Mouse (Mus musculus) CH12.LX (cell line): ENCODE measurements around the gene Tln2. TPM values are rescaled to one million over a fixed set of nuclear protein-coding genes. Genes with fewer than 3 reads are reported as not detected.

Experiments used
- DNase-seq: peaks from one replicate; pipeline ENCODE4 v3.0.0-alpha.2; 2013; ENCODE audit errors: extremely low read depth
- H3K27ac ChIP-seq: 2 replicates; pipeline ENCODE4 v1.5.1; 2012; ENCODE audit warnings: low read depth, mild to moderate bottlenecking, control low read depth, moderate library complexity; ENCODE audit not compliant: insufficient read depth
- H3K27me3 ChIP-seq: replicated peaks from 2 replicates; pipeline ENCODE3; 2012; ENCODE audit warnings: inconsistent platforms
- H3K36me3 ChIP-seq, 2 experiments: replicated peaks in 1 of 2; 2 replicates each; pipeline versions ENCODE3 to v1.6.1; 2012; ENCODE audit warnings: inconsistent platforms in 1 of 2, low read length in 1 of 2, mild to moderate bottlenecking in 1 of 2, mixed read lengths in 1 of 2, moderate library complexity in 1 of 2; ENCODE audit not compliant: control insufficient read depth in 1 of 2, insufficient read depth in 1 of 2
- H3K4me1 ChIP-seq, 2 experiments: 2 replicates each; pipeline ENCODE4 v1.6.1; 2012; ENCODE audit warnings: inconsistent platforms in 1 of 2, moderate library complexity in 1 of 2; ENCODE audit not compliant: insufficient read depth in 2 of 2, control insufficient read depth in 1 of 2
- H3K4me2 ChIP-seq: 2 replicates; pipeline ENCODE4 v1.6.1; 2012; ENCODE audit warnings: low read depth, mild to moderate bottlenecking, control low read depth; ENCODE audit not compliant: poor library complexity, insufficient read depth, severe bottlenecking
- H3K4me3 ChIP-seq, 3 experiments: fragments of 150-350 bp in 1 of 3; sonication (generic) in 1 of 3; replicated peaks in 1 of 3; 2 replicates each; pipeline versions ENCODE3 to v1.5.1; 2011 to 2012; ENCODE audit warnings: low read depth in 2 of 3, low read length in 2 of 3, mild to moderate bottlenecking in 2 of 3, moderate library complexity in 2 of 3, control low read depth in 1 of 3, improper control_type of control experiment in 1 of 3, inconsistent platforms in 1 of 3, mixed read lengths in 1 of 3; ENCODE audit not compliant: poor library complexity in 1 of 3
- H3K79me2 ChIP-seq: replicated peaks from 2 replicates; pipeline ENCODE4 v1.6.1; 2012; ENCODE audit warnings: mild to moderate bottlenecking, moderate library complexity; ENCODE audit not compliant: control insufficient read depth, poor library complexity, insufficient read depth, severe bottlenecking; ENCODE audit errors: extremely low read depth
- H3K9ac ChIP-seq: 2 replicates; pipeline ENCODE4 v1.6.1; 2012; ENCODE audit warnings: low read depth, mild to moderate bottlenecking, control low read depth, moderate library complexity; ENCODE audit not compliant: insufficient read depth
- H3K9me3 ChIP-seq: replicated peaks from 2 replicates; pipeline ENCODE3; 2012; ENCODE audit warnings: low read length, inconsistent platforms, mixed read lengths
- CHD1 ChIP-seq: IDR thresholded peaks from 2 replicates; pipeline ENCODE4 v1.6.1; 2012; ENCODE audit warnings: low read depth, low read length, improper control_type of control experiment, inconsistent platforms
- CTCF ChIP-seq, 2 experiments: IDR thresholded peaks in 1 of 2; conservative IDR thresholded peaks in 1 of 2; 2 replicates each; pipeline ENCODE4 v1.5.1; 2011 to 2012; ENCODE audit warnings: low read depth in 2 of 2, low read length in 2 of 2, improper control_type of control experiment in 1 of 2, inconsistent platforms in 1 of 2, mild to moderate bottlenecking in 1 of 2, moderate library complexity in 1 of 2
- E2F4 ChIP-seq: IDR thresholded peaks from 2 replicates; pipeline ENCODE4 v1.6.1; 2011; ENCODE audit warnings: low read depth, low read length, improper control_type of control experiment; ENCODE audit not compliant: insufficient replicate concordance
- HCFC1 ChIP-seq: IDR thresholded peaks from 2 replicates; pipeline ENCODE4 v1.6.1; 2012; ENCODE audit warnings: low read depth, mild to moderate bottlenecking, inconsistent platforms, low read length, improper control_type of control experiment
- IRF4 ChIP-seq: IDR thresholded peaks from 2 replicates; pipeline ENCODE4 v1.6.1; 2014; ENCODE audit warnings: low read depth, mild to moderate bottlenecking, inconsistent platforms, low read length, improper control_type of control experiment
- JUN ChIP-seq: IDR thresholded peaks from 2 replicates; pipeline ENCODE4 v1.6.1; 2011; ENCODE audit warnings: low read depth, mild to moderate bottlenecking, low read length, improper control_type of control experiment, moderate library complexity; ENCODE audit not compliant: insufficient read depth
- MAX ChIP-seq: IDR thresholded peaks from 2 replicates; pipeline ENCODE4 v1.6.1; 2011; ENCODE audit warnings: low read length, improper control_type of control experiment
- MEF2A ChIP-seq: IDR thresholded peaks from 2 replicates; pipeline ENCODE4 v1.6.1; 2014; ENCODE audit warnings: low read depth, mild to moderate bottlenecking, inconsistent platforms, low read length, improper control_type of control experiment, borderline replicate concordance
- MYC ChIP-seq: IDR thresholded peaks from 2 replicates; pipeline ENCODE4 v1.6.1; 2011; ENCODE audit warnings: low read depth, mild to moderate bottlenecking, improper control_type of control experiment, low read length
- NELFE ChIP-seq: IDR thresholded peaks from 2 replicates; pipeline ENCODE4 v1.6.1; 2011; ENCODE audit warnings: low read depth, low read length, improper control_type of control experiment
- NRF1 ChIP-seq: IDR thresholded peaks from 2 replicates; pipeline ENCODE4 v1.6.1; 2014; ENCODE audit warnings: low read depth, mild to moderate bottlenecking, inconsistent platforms, low read length, improper control_type of control experiment, moderate library complexity
- POLR2A ChIP-seq: IDR thresholded peaks from 2 replicates; pipeline ENCODE4 v1.6.1; 2011; ENCODE audit warnings: low read depth, mild to moderate bottlenecking, improper control_type of control experiment, low read length
- RAD21 ChIP-seq: IDR thresholded peaks from 2 replicates; pipeline ENCODE4 v1.6.1; 2011; ENCODE audit warnings: low read depth, mild to moderate bottlenecking, low read length, improper control_type of control experiment, moderate library complexity
- SMC3 ChIP-seq: IDR thresholded peaks from 2 replicates; pipeline ENCODE4 v1.6.1; 2011; ENCODE audit warnings: low read depth, low read length, improper control_type of control experiment
- TCF12 ChIP-seq: IDR thresholded peaks from 2 replicates; pipeline ENCODE4 v1.6.1; 2014; ENCODE audit warnings: low read depth, mild to moderate bottlenecking, inconsistent platforms, low read length, improper control_type of control experiment
- USF1 ChIP-seq: IDR thresholded peaks from 2 replicates; pipeline ENCODE4 v1.6.1; 2014; ENCODE audit warnings: low read depth, mild to moderate bottlenecking, inconsistent platforms, low read length, improper control_type of control experiment
- ZC3H11A ChIP-seq: IDR thresholded peaks from 2 replicates; pipeline ENCODE4 v1.6.1; 2012; ENCODE audit warnings: low read depth, mild to moderate bottlenecking, inconsistent platforms, low read length, improper control_type of control experiment
- dilution Hi-C: fragments of 300-500 bp; cut with MboI; formaldehyde crosslinking; loops from 2 replicates; pipeline ENCODE4 v1.14.3; 2020; ENCODE audit warnings: low sequenced_read_pairs; ENCODE audit not compliant: extremely low pct_unique_long_range_greater_than_20kb, extremely low pct_ligation_motif_present
- in situ Hi-C: fragments of 300-500 bp; cut with MboI; formaldehyde crosslinking; loops from 3 replicates; pipeline ENCODE4 v1.14.3; 2019; ENCODE audit warnings: low sequenced_read_pairs, low pct_ligation_motif_present, low pct_unique_long_range_greater_than_20kb, mixed read lengths
- polyA plus RNA-seq: library from polyadenylated mRNA; unstranded; fragments of >175 nt; gene quantifications from 2 replicates; pipeline ENCODE4 v1.2.1, GENCODE M21; 2012; ENCODE audit warnings: low read depth; ENCODE audit not compliant: insufficient read length
- total RNA-seq, 2 experiments: library from RNA; depleted of rRNA; stranded (reverse); fragments of 300-350 nt in 1 of 2; fragments of >200 nt in 1 of 2; gene quantifications; 2 replicates each; pipeline ENCODE4 v1.2.3; 2012 to 2014

Tln2 gene
- total and polyA plus RNA-seq, 3 experiments = 2.6 to 4.4 (median 4.4) TPM

GRCm38 (mm10) chr9:67214191-67214985 is 345.1 kb downstream of the Tln2 start:
- Histone ChIP-seq H3K4me3 (no peak overlapping the region), H3K4me2 (no peak overlapping the region), H3K27ac (no peak overlapping the region), H3K9me3 (peaks cover 4% of the 10 kb centered on the region), H3K4me1 (peaks cover 0 to 16% of the 10 kb centered on the region in 2 experiments; a peak in 2 of 4 replicates), H3K36me3 (no peaks in the 10 kb centered on the region), H3K79me2 (no peaks in the 10 kb centered on the region), H3K9ac (no peak overlapping the region), H3K27me3 (no peaks in the 10 kb centered on the region)
- no peak for TF ChIP-seq ZC3H11A
- no peak for TF ChIP-seq CHD1
- TF ChIP-seq NRF1 = no peak
- TF ChIP-seq E2F4 = no peak
- TF ChIP-seq HCFC1 = no peak
- no peak for TF ChIP-seq POLR2A
- no peak for TF ChIP-seq JUN
- DNase-seq = no peak
- dilution Hi-C loops = no loop called here
- in situ Hi-C loops = loop anchor here (10.0 kb wide), 1 partner anchor 170 kb away; the partner anchor contains the start of gene Tpm1

GRCm38 (mm10) chr9:67213275-67213674 is 346.2 kb downstream of the Tln2 start:
- H3K4me3 ChIP-seq = no peak overlapping the region
- dilution Hi-C loops = no loop called here
- TF ChIP-seq RAD21 = peak; percentile 90
- peak; percentile 53 for TF ChIP-seq TCF12
- TF ChIP-seq IRF4 = 0 out of 2 replicates have a peak, but pooled peaks have one; percentile 39
- TF ChIP-seq MYC = no peak
- TF ChIP-seq SMC3 = peak; percentile 82
- no peak for TF ChIP-seq USF1
- 0 out of 2 replicates have a peak, but pooled peaks have one; percentile 20 for TF ChIP-seq NRF1
- TF ChIP-seq MAX = 0 out of 2 replicates have a peak, but pooled peaks have one; percentile 17
- no peak for TF ChIP-seq MEF2A
- peak in 1 of 2 experiments; percentile 92; a peak in 3 of 4 replicates for TF ChIP-seq CTCF (conservative IDR thresholded peaks at IDR 0.05 in 1 of 2, IDR thresholded peaks at IDR 0.05 in 1 of 2; ENCODE audit: low read depth in 2 of 2, low read length in 2 of 2)
- peak; percentile 56; the same call in 1 of the 2 replicates for TF ChIP-seq ZC3H11A
- peak; percentile 58; the same call in 1 of the 2 replicates for TF ChIP-seq NELFE
- H3K4me1 ChIP-seq = peaks cover 0 to 16% of the 10 kb centered on the region in 2 experiments; a peak in 2 of 4 replicates
- H3K4me2 ChIP-seq = peak overlapping the region; percentile 65; the same call in 1 of the 2 replicates
- H3K9me3 ChIP-seq = peaks cover 4% of the 10 kb centered on the region
- DNase-seq = peak; percentile 51
- H3K27ac ChIP-seq = no peak overlapping the region
- in situ Hi-C loops = loop anchor here (10.0 kb wide), 1 partner anchor 168 kb away; the partner anchor contains the start of gene Tpm1
- no peaks in the 10 kb centered on the region for H3K36me3 ChIP-seq
- H3K27me3 ChIP-seq = no peaks in the 10 kb centered on the region
- 0 out of 2 replicates have a peak overlapping the region, but pooled peaks have one; percentile 28 for H3K9ac ChIP-seq
- no peaks in the 10 kb centered on the region for H3K79me2 ChIP-seq
